Mouse (Mus musculus): ENCODE data around the gene Slc16a5.
"Not testable (repeated sequence)": the region's sequence is repeated elsewhere in the genome, so short reads cannot be mapped to it uniquely, and the experiment has no call there.

The Slc16a5 gene

DNA sequence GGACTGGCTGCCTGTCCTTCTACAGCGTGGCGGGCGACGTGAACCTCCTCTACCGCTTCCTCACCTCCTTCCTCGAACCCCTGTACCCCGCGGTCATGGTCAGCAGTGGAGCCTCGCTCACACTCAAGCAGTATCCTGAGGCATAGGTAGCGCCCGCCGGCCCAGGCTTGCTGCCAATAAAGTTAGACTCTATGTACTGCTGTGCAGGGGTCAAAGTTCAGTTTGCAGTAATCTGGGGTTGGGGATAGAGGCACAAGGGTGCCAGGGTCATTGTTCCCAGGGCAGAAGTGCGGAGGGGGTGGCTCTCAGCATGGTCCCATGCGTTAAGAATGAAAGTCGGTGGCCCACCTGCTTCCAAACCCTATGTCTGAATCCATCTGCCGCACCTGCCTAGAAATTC is 14.2 kb upstream of the Slc16a5 start:
- DNase-seq (ENCODE audit: low spot score in 2 of 2): no peak

GRCm38 (mm10) chr11:115448998-115449397 is 13.3 kb upstream of the Slc16a5 start:
- DNase-seq (ENCODE audit: low spot score in 2 of 2): no peak

DNA sequence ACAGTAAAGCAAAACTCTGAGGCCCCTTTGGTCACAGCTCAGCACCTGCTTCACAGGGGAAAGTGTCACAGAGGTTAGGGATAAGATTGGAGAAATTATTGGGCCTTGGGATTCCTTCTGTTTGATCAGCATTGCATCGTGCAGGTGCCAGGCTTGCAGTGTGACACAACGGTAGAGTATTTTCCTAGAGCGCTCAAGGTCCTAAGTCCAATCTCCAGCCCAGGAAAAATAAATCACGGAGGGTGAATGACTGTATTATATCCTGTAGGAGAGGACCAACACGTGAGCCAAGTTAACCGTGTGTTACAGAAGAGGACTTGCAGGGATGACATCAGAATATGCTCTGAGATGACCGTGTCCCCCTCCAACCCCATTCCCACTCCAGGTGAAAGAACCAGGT is 12.1 kb upstream of the Slc16a5 start:
- no peak for DNase-seq (ENCODE audit: low spot score in 2 of 2)

DNA sequence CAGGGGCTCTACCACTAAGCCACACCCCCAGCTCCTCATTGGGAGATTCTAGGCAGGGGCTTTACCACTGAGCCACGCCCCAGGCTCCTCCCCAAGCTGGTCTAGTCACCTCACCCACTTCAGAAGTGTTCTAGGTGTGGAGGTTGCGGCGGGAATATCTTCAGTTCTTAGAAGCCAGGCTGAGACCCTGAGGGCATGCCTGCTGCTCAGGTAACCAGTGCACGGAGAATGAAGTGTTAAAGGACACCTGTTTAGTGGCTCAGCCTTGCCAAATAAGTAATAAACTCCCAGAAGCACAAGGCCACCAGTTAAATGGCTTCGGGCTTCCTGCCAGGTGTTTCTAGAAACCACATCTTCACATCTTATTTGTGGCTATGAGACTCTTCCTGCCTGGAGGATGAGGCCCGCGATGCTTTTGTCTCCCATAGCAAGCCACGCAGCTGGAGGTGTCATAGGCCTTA is 10.5 kb upstream of the Slc16a5 start:
- peak; percentile 19 to 41 for DNase-seq (ENCODE audit: low spot score in 2 of 2)

- no peak for DNase-seq (ENCODE audit: low spot score in 2 of 2)
Measured at GRCm38 (mm10) chr11:115452281-115452860, 9.9 kb upstream of the Slc16a5 start.

DNA sequence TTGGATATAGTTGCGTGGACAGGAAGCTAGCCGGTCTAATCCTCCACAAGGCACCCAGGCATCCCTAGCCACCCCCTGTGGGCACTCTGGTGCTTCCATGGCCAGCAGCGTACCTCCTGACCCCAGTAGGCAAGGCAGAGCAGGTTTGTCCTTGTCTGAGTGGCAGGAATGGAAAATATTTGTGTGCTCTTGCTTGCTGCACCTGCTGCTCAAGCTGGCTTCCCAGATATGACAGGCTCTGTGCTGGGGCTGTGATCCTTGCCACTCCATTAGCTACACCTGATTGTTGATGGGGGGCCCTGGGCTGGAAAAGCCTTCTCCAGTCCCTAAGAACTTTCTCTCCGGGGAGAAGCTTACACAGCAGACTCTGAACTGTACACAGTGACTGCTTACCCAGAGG is 9.0 kb upstream of the Slc16a5 start:
- no peak for DNase-seq (ENCODE audit: low spot score in 2 of 2)

DNA sequence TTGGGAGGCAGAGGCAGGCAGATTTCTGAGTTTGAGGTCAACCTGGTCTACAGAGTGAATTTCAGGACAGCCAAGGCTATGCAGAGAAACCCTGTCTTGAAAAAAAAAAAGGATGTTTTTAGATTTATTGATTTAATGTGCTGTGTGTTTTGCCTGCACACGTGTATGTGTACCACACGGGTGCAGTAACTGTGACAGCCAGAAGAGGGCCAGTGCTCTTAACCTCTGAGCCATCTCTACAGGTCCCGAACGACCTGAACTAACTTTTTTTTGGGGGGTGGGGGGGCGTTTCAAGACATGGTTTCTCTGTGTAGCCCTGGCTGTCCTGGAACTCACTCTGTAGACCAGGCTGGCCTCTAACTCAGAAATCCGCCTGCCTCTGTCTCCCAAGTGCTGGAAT is 7.5 kb upstream of the Slc16a5 start:
- not testable (repeated sequence) for DNase-seq (ENCODE audit: low spot score in 2 of 2)

DNA sequence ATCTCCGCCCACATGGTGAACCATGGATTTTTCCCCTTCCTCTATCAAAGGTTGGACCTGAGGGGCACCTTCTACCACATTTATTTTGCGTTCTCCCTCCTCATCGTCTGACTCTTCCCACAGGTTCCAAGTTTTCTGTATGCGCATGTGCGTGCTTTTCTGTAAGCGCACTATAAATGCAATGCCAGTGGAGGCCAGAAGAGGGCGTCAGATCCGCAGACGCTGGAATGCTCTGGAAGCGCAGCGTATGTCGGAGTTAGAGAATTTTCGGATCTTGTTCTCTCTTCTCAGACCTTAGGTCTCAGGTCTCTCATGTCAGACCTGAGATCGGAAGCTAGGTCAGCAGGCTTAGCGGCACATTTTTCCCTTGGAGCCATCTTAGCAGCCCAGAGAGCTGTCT is 6.7 kb upstream of the Slc16a5 start:
- DNase-seq (ENCODE audit: low spot score in 2 of 2): no peak

DNA sequence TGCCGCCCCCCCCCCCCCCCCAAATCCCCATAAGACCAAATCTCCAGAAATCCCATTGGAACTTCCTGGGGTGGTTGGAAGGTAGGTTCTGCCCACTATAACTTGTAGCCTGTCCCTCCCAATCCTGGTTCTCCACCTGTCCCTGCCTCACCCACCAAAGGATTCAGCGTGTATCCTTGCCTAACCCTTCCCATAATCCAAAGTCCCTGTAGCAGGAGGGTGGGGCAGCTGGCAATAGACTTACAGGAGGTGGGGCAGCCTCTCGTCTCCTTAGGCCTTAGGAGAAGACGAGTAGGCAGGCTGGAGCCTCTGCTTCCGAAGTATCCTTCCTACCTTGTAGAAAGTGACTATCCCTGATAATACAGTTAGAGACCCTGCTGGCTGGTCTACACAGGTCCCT is 6.1 kb upstream of the Slc16a5 start:
- DNase-seq (ENCODE audit: low spot score in 2 of 2): no peak

DNA sequence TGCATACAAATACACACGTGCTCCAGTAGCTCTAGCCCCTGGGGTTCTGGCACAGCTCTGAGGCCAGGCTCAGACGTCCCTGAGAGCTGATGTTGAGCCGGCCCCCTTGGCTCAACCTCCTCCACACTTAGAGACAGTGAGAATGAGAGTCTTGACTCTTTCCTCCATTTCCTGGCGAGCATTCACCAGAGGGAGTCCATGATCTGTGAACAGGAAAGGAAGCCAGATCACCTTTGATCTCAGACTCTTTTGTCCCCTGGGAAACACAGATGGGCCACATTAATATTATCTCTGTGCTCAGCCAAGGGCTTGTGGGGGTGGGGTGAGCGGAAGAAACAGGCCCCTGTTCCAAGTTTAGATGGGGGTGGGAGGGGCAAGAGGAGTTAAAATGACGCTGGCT is 4.9 kb upstream of the Slc16a5 start:
- DNase-seq (ENCODE audit: low spot score in 2 of 2): no peak

- DNase-seq (ENCODE audit: low spot score in 2 of 2): no peak
Measured at GRCm38 (mm10) chr11:115460976-115461375, 1.3 kb upstream of the Slc16a5 start.

GRCm38 (mm10) chr11:115461846-115462242 is 430 bp upstream of the Slc16a5 start:
- DNase-seq (ENCODE audit: low spot score in 2 of 2): no peak

- no peak for DNase-seq (ENCODE audit: low spot score in 2 of 2)
Measured at GRCm38 (mm10) chr11:115463397-115463796, 1.1 kb downstream of the Slc16a5 start.

GRCm38 (mm10) chr11:115464851-115465250 is 2.6 kb downstream of the Slc16a5 start:
- DNase-seq (ENCODE audit: low spot score in 2 of 2): no peak

DNA sequence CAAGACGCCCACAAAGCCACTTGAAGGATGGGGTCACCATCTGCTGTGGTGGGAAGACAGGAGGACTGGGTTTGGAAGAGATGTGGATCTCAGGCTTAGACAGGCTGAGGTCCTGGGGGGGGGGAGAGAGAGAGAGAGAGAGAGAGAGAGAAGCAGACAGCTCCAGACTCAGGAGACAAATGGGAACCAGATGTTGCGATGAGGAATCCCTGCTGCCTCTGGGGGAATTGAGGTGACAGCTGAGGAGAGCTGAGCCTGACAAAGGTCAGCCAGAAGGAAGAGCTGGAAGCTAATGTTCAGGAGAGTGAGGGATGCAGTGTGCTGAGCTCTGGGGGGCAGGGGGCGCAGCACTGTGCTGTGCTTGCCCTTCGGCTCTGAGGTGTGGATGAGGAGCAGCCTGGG is 4.9 kb downstream of the Slc16a5 start:
- DNase-seq (ENCODE audit: low spot score in 2 of 2): no peak

DNA sequence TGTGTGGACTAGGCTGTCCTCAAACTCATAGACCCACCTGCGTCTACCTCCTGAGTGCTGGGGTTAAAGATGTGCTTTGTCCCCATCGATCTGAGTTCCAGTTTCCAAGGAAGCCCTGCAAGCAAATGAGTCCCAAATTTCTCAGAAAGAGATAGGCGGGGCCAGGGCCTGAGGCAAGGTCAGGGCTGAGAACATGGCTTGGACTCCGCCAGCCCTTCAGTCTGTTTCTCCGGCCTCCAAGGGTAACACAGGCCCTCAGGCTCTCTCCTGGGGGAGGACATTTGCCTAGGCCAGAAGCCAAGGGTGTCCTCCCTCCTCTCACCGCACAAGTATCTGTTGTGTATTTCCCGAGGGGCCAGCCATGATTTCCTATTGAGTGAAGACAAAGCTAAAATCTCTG is 9.9 kb downstream of the Slc16a5 start:
- no peak for DNase-seq (ENCODE audit: low spot score in 2 of 2)

DNA sequence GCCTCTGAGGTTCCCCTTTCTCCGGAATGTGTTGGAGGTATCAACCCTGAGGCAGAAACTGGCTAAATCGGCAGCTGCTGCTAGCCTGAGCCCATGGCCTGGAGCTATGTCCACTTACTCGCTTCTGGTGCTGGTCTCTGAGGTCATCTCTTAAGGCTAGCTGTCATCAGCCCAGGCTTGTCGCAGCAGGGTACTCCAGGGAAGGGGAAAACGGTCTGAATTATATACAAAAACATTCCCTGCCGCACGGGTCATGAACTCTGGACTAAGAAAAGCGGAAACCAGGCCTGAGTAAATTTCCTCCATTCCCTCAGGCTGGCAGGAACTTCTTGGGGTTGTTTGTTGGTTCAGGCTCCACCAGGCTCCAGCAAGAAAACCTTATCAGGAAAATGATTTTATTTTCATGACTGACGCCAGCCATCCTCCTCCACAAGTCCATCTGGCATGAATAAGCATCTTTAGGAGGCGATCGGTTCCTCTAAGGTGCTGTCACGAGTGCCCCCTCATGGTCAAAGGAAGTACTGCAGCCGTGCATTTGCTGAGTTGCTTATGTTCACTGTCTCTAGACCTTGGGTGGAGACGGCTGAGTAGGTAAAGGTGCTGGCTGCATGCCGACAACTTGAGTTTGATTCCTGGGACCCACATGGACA is 11.5 kb downstream of the Slc16a5 start:
- DNase-seq (ENCODE audit: low spot score in 2 of 2): peak; percentile 89 to 90

GRCm38 (mm10) chr11:115475025-115475757 is 12.9 kb downstream of the Slc16a5 start, which contains the start of gene Armc7:
Gene Armc7, plus strand, starts transcription at chr11:115475667.
- DNase-seq (ENCODE audit: low spot score in 2 of 2): peak; percentile 89

DNA sequence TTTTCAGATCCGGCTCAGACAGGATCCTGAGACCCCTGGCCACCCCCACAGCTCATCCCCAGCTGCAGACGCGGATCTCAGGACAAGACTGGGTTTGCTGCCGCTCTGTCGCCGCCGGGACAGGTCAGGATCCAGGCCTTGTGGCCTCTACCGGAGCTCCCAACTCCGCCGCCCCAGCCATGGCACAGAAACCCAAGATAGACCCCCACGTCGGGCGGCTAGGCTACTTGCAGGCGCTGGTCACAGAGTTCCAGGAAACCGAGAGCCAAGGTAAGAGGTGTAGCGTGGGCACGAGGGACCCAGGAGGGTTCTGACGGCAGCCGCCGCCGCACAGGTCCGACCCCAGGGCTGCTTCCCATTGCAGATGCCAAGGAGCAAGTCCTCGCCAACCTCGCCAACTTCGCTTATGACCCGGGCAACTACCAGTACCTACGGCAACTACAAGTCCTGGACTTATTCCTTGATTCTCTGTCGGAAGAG is 13.5 kb downstream of the Slc16a5 start:
- DNase-seq (ENCODE audit: low spot score in 2 of 2): no peak

DNA sequence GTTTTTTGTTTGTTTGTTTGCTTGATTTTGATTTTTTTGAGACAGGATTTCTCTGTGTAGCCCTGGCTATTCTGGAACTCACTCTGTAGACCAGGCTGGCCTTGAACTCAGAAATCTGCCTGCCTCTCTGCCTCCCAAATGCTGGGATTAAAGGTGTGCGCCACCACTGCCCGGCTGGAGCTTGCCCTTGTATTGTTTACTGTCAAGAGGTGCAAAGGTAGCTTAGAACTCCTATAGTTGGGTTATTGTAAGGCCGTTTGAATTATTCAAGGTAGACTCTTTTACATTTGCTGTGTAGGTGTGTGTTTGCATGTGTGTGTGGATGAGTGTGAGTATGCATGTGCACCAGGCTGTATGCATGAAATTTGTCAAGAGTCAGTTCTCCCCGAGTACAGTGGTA is 14.4 kb downstream of the Slc16a5 start:
- DNase-seq (ENCODE audit: low spot score in 2 of 2): not testable (repeated sequence)

- peak in 1 of 2 experiments; percentile 56 for DNase-seq (ENCODE audit: low spot score in 2 of 2)
Measured at GRCm38 (mm10) chr11:115477388-115477787, 15.1 kb downstream of the Slc16a5 start.

- DNase-seq (ENCODE audit: low spot score in 2 of 2): peak in 1 of 2 experiments; percentile 23
Measured at GRCm38 (mm10) chr11:115478296-115478938, 16.1 kb downstream of the Slc16a5 start.

Measured in natural killer cell, adult 2 months (primary cell).